Mouse (Mus musculus) forelimb bud, embryonic 11.5 days (tissue): ENCODE measurements around the gene Suclg2.
A peak's percentile ranks its signal among the peaks of the same experiment; 100 is the strongest.

Experiments
- DNase-seq: peaks from one replicate; pipeline ENCODE4 v3.0.0-alpha.2; 2012; ENCODE audit warnings: low read depth, low spot score

The Suclg2 gene

GRCm38 (mm10) chr6:95469521-95469920, 249.1 kb downstream of the Suclg2 start:
- no peak for DNase-seq

GRCm38 (mm10) chr6:95465322-95465721, 253.3 kb downstream of the Suclg2 start:
- no peak for DNase-seq

DNA sequence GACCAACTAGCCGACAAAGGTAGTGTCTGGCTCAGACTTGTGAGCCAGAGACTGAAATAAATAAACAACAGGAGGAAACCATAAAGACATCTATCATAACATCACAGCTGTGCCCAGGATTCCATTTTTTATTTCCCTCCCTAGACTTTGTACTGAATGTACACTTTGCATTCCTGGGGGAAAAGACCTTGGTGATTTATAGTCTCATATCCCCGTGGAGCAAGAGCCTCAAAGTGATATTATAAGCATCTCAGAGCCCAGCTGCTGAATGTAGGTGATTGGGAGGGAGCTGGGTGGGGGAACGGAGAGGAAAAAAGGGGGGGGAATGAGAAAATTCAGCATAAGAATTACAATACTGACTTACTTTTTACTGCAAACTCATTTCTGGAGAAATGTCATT, 259.2 kb downstream of the Suclg2 start:
- peak; percentile 23 for DNase-seq

GRCm38 (mm10) chr6:95446151-95446550, 272.4 kb downstream of the Suclg2 start:
- no peak for DNase-seq

DNA sequence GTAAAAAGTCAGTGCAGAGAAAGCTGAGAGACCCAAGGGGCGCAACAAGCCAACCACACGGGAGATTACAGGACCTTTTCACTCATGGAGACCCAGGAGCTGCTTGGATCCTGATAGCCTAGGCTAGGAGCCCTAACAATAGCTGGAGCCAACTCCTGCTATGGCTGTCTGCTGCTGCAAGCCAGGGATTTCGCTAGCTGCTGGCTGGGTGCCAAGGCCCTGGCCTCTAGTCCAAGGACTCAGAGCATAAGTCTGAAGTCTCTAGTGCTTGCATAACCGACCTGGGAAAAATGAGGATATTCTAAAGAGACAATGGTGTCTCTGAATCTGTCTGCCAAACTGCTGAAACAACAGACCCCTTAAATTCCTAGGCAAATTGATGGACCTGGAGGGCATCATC, 273.6 kb downstream of the Suclg2 start:
- no peak for DNase-seq
